Mouse (Mus musculus): ENCODE results near the gene B4galnt4. TPM values are rescaled to one million over a fixed set of nuclear protein-coding genes. Genes with fewer than 3 reads are reported as not detected.

B4galnt4 gene
- polyA plus RNA-seq, 1 experiment, result 18.3 TPM

DNA sequence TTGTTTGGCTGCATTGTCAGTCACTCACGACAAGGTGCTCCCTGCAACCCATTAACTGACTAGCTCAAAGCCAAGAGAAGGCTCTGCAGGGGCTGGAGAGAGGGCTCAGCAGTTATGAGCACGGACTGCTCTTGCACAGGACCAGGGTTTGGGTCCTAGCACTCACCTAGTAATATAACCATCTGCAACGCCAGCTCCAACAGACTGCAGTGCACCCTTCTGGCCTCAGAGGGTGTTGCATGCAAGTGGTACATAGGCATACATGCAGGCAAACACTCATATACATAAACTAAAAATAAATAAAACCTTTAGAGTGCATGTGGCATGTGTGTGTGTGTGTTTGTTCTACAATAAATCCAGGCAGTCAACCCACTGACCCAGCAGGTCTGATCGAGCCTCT is 5.1 kb upstream of the B4galnt4 start:
- peak; percentile 41 for TF ChIP-seq CTCF (IDR thresholded peaks at IDR 0.05; ENCODE audit: low read depth, low read length)
- no peak for TF ChIP-seq POLR2A (IDR thresholded peaks at IDR 0.05; ENCODE audit: insufficient read depth, low read length)
- no peak for TF ChIP-seq EP300 (IDR thresholded peaks at IDR 0.05; ENCODE audit: insufficient read depth, low read depth, low read length)
- H3K27me3 ChIP-seq (ENCODE audit: control insufficient read depth, insufficient read depth, low read length, poor library complexity, severe bottlenecking), result no peaks in the 10 kb centered on the region
- H3K36me3 ChIP-seq (ENCODE audit: control insufficient read depth, insufficient read depth, low read length, poor library complexity, severe bottlenecking), result no peaks in the 10 kb centered on the region
- H3K4me1 ChIP-seq (ENCODE audit: control insufficient read depth, insufficient read depth, low read length), result peaks cover 3% of the 10 kb centered on the region
- no peak overlapping the region for H3K4me3 ChIP-seq (ENCODE audit: low read depth, low read length)
- H3K9me3 ChIP-seq (replicated peaks; ENCODE audit: control insufficient read depth, insufficient read depth, low read length, poor library complexity, severe bottlenecking), result no peaks in the 10 kb centered on the region
- H3K27ac ChIP-seq (ENCODE audit: insufficient read depth, low read length), result no peak overlapping the region
- no peak overlapping the region for H3K9ac ChIP-seq (ENCODE audit: low read depth, poor library complexity, severe bottlenecking)

- H3K9ac ChIP-seq (ENCODE audit: low read depth, poor library complexity, severe bottlenecking), result no peak overlapping the region
- no peaks in the 10 kb centered on the region for H3K27me3 ChIP-seq (ENCODE audit: control insufficient read depth, insufficient read depth, low read length, poor library complexity, severe bottlenecking)
- H3K27ac ChIP-seq (ENCODE audit: insufficient read depth, low read length), result peak overlapping the region; percentile 61
Observed at GRCm38 (mm10) chr7:141056976-141057375, 3.9 kb upstream of the B4galnt4 start.

DNA sequence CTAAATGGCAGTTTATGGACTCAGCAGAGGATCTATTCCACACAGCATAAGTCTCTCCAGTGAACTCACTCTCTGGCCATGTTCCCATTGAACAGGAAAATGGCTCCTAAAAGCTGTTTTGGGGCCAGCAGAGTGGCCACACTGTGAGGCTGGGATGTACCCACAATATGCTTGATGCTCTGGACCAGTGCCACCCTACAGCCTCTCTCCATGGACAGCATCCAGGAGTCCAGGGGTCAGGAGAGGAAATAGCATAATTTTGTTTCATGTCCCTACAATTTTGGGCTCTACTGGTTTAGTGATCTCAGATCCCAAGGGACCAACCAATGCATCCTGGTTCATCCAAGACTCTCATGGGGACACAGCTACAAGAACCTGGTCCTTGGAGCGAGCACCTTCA is 3.4 kb upstream of the B4galnt4 start:
- H3K9me3 ChIP-seq (replicated peaks; ENCODE audit: control insufficient read depth, insufficient read depth, low read length, poor library complexity, severe bottlenecking), result no peaks in the 10 kb centered on the region
- no peak for TF ChIP-seq POLR2A (IDR thresholded peaks at IDR 0.05; ENCODE audit: insufficient read depth, low read length)
- TF ChIP-seq EP300 (IDR thresholded peaks at IDR 0.05; ENCODE audit: insufficient read depth, low read depth, low read length), result no peak
- no peak for TF ChIP-seq CTCF (IDR thresholded peaks at IDR 0.05; ENCODE audit: low read depth, low read length)
- no peak overlapping the region for H3K9ac ChIP-seq (ENCODE audit: low read depth, poor library complexity, severe bottlenecking)
- H3K4me3 ChIP-seq (ENCODE audit: low read depth, low read length), result no peak overlapping the region
- H3K36me3 ChIP-seq (ENCODE audit: control insufficient read depth, insufficient read depth, low read length, poor library complexity, severe bottlenecking), result no peaks in the 10 kb centered on the region
- H3K27ac ChIP-seq (ENCODE audit: insufficient read depth, low read length), result peak overlapping the region; percentile 61; the same call in 1 of the 2 replicates
- H3K27me3 ChIP-seq (ENCODE audit: control insufficient read depth, insufficient read depth, low read length, poor library complexity, severe bottlenecking), result no peaks in the 10 kb centered on the region
- peaks cover 3% of the 10 kb centered on the region for H3K4me1 ChIP-seq (ENCODE audit: control insufficient read depth, insufficient read depth, low read length)

More at GRCm38 (mm10) chr7:141056976-141057375, 3.9 kb upstream of the B4galnt4 start:
- no peaks in the 10 kb centered on the region for H3K9me3 ChIP-seq (replicated peaks; ENCODE audit: control insufficient read depth, insufficient read depth, low read length, poor library complexity, severe bottlenecking)
- H3K4me1 ChIP-seq (ENCODE audit: control insufficient read depth, insufficient read depth, low read length), result peaks cover 3% of the 10 kb centered on the region
- no peak overlapping the region for H3K4me3 ChIP-seq (ENCODE audit: low read depth, low read length)
- no peaks in the 10 kb centered on the region for H3K36me3 ChIP-seq (ENCODE audit: control insufficient read depth, insufficient read depth, low read length, poor library complexity, severe bottlenecking)
- TF ChIP-seq POLR2A (IDR thresholded peaks at IDR 0.05; ENCODE audit: insufficient read depth, low read length) (no peak), CTCF (IDR thresholded peaks at IDR 0.05; ENCODE audit: low read depth, low read length) (no peak), EP300 (IDR thresholded peaks at IDR 0.05; ENCODE audit: insufficient read depth, low read depth, low read length) (no peak)

DNA sequence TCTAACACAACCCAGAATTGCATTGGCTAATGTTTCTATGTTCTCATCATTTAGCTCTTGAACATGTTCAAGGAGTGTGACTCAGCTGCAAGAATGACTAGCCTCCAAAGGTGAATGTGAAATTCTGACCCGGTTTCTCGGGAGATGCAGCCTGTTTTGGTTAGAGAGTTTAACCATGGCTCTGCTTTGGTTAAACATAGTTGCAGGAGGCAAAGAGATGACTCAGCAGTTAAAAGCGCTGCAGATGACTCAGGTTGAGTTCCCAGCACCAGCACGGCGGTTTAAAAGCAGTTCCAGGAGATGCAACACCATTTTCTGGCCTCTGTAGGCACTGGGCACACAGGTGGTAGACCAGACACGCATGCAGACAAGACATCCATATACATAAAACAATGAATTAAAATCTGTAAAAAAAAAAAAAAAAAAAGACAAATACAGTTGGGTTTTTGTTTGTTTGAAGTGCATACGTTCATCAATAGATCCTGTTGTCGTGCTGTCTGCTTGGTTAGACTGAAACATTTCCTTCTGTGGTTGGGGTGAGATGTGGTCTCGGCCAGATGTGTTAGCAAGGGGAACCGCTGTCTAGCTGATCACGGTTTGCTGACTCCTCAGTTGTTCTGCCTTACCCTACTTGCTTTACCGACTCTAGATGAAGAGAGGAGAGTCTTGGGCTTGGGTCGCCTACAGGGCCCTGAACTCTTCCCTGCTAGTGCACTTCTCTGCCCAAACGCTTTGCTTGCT is 2.1 kb upstream of the B4galnt4 start:
- no peaks in the 10 kb centered on the region for H3K9me3 ChIP-seq (replicated peaks; ENCODE audit: control insufficient read depth, insufficient read depth, low read length, poor library complexity, severe bottlenecking)
- H3K27me3 ChIP-seq (ENCODE audit: control insufficient read depth, insufficient read depth, low read length, poor library complexity, severe bottlenecking), result no peaks in the 10 kb centered on the region
- H3K27ac ChIP-seq (ENCODE audit: insufficient read depth, low read length), result no peak overlapping the region
- peaks cover 5% of the 10 kb centered on the region for H3K4me1 ChIP-seq (ENCODE audit: control insufficient read depth, insufficient read depth, low read length)
- H3K36me3 ChIP-seq (ENCODE audit: control insufficient read depth, insufficient read depth, low read length, poor library complexity, severe bottlenecking), result no peaks in the 10 kb centered on the region
- TF ChIP-seq EP300 (IDR thresholded peaks at IDR 0.05; ENCODE audit: insufficient read depth, low read depth, low read length) (no peak), CTCF (IDR thresholded peaks at IDR 0.05; ENCODE audit: low read depth, low read length) (no peak), POLR2A (IDR thresholded peaks at IDR 0.05; ENCODE audit: insufficient read depth, low read length) (no peak)
- no peak overlapping the region for H3K4me3 ChIP-seq (ENCODE audit: low read depth, low read length)
- H3K9ac ChIP-seq (ENCODE audit: low read depth, poor library complexity, severe bottlenecking), result no peak overlapping the region

DNA sequence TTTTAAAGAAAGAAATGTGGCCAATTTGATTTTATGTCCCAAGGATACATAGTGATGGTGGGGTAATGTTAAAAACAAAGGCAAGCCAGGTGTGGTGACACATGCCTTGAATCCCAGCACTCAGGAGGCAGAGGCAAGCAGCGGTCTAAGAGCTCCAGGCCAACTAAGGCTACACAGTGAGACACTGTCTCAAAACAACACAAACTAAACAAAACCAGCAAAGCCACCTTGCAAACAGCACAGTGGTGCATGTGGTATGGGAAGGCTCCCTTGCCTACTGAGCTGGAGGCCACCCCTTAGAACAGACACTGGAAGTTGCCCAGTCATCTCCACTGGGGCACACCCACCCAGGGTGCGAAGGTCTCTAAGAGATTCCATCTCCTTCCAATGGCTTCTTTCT is 975 bp upstream of the B4galnt4 start:
- Histone ChIP-seq H3K4me3 (ENCODE audit: low read depth, low read length) (peak overlapping the region; percentile 64), H3K36me3 (ENCODE audit: control insufficient read depth, insufficient read depth, low read length, poor library complexity, severe bottlenecking) (peaks cover 2% of the 10 kb centered on the region; the same call in 1 of the 2 replicates), H3K9ac (ENCODE audit: low read depth, poor library complexity, severe bottlenecking) (peak overlapping the region; percentile 70; the same call in 1 of the 2 replicates), H3K4me1 (ENCODE audit: control insufficient read depth, insufficient read depth, low read length) (peaks cover 11% of the 10 kb centered on the region), H3K9me3 (replicated peaks; ENCODE audit: control insufficient read depth, insufficient read depth, low read length, poor library complexity, severe bottlenecking) (no peaks in the 10 kb centered on the region), H3K27me3 (ENCODE audit: control insufficient read depth, insufficient read depth, low read length, poor library complexity, severe bottlenecking) (no peaks in the 10 kb centered on the region), H3K27ac (ENCODE audit: insufficient read depth, low read length) (no peak overlapping the region)
- TF ChIP-seq POLR2A (IDR thresholded peaks at IDR 0.05; ENCODE audit: insufficient read depth, low read length) (no peak), EP300 (IDR thresholded peaks at IDR 0.05; ENCODE audit: insufficient read depth, low read depth, low read length) (no peak), CTCF (IDR thresholded peaks at IDR 0.05; ENCODE audit: low read depth, low read length) (no peak)

- no peaks in the 10 kb centered on the region for H3K9me3 ChIP-seq (replicated peaks; ENCODE audit: control insufficient read depth, insufficient read depth, low read length, poor library complexity, severe bottlenecking)
- peak overlapping the region; percentile 64 for H3K4me3 ChIP-seq (ENCODE audit: low read depth, low read length)
- peak overlapping the region; percentile 70 for H3K9ac ChIP-seq (ENCODE audit: low read depth, poor library complexity, severe bottlenecking)
- peaks cover 10% of the 10 kb centered on the region for H3K36me3 ChIP-seq (ENCODE audit: control insufficient read depth, insufficient read depth, low read length, poor library complexity, severe bottlenecking)
- no peaks in the 10 kb centered on the region for H3K27me3 ChIP-seq (ENCODE audit: control insufficient read depth, insufficient read depth, low read length, poor library complexity, severe bottlenecking)
- no peak overlapping the region for H3K27ac ChIP-seq (ENCODE audit: insufficient read depth, low read length)
- peaks cover 11% of the 10 kb centered on the region for H3K4me1 ChIP-seq (ENCODE audit: control insufficient read depth, insufficient read depth, low read length)
- TF ChIP-seq POLR2A (IDR thresholded peaks at IDR 0.05; ENCODE audit: insufficient read depth, low read length) (no peak), CTCF (IDR thresholded peaks at IDR 0.05; ENCODE audit: low read depth, low read length) (no peak), EP300 (IDR thresholded peaks at IDR 0.05; ENCODE audit: insufficient read depth, low read depth, low read length) (no peak)
Observed at GRCm38 (mm10) chr7:141061269-141061692, 377 bp downstream of the B4galnt4 start.

Measured in ES-Bruce4 (cell line).